Mouse (Mus musculus): ENCODE data around the gene Dhdh.

DNA sequence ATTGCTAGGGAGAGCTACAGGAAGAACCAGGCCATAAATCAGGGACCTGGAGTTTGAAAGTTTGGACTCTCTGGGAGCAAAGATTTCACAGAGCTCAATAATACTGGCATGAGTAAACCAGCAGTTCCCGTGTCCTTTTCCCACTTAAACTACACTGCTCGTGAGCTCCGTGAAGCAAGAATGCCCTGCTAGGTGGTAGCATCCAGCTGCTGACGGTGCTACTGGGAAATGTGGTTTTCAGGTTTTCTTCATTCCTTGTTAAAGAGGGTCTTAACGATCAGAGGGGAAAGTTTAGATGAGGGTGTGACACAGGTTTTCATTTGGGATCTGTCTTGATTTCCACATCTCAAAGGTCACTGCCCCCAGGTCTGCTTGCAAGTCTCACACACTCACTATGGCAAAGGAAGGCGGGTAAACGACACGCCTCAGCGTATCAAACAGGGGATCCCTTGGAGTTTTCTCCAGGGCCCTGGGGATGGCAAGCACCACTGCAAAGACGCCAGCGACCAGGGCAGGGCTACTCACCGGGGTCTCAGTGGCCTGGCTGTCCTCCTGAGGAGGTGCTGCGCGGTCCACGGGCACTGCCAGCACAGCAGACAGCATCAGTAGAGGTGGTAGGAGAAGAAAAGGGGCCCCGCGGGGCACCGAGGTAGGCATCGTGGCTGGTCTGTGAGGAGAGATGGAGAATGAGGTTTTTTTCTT is 20.7 kb upstream of the Dhdh start:
- no peak for TF ChIP-seq CTCF (IDR thresholded peaks at IDR 0.05)
- no peak for TF ChIP-seq POLR2A (IDR thresholded peaks at IDR 0.05; ENCODE audit: insufficient read depth, low read depth, low read length)
- TF ChIP-seq EP300 (IDR thresholded peaks at IDR 0.05; ENCODE audit: insufficient read depth, low read depth, low read length): no peak
